Mouse (Mus musculus) limb, embryonic 14.5 days (tissue): ENCODE data around the gene Muc20. TPM values are rescaled to one million over a fixed set of nuclear protein-coding genes. Genes with fewer than 3 reads are reported as not detected.

ENCODE experiments used
- ATAC-seq: fragments of 200-750 bp; cut with Nextera tagmentation; 2 replicates; pipeline ENCODE4 v1.8.0; 2017; ENCODE audit warnings: low read depth, moderate number of reproducible peaks, moderate TSS enrichment; ENCODE audit not compliant: low FRiP score
- DNase-seq: peaks from one replicate; pipeline ENCODE4 v3.0.0-alpha.2; 2015; ENCODE audit warnings: low spot score
- H3K27ac ChIP-seq: fragments of 300-500 bp; sonication (generic); replicated peaks from 2 replicates; pipeline ENCODE4 v1.5.1; 2014; ENCODE audit warnings: low read depth, mild to moderate bottlenecking, low read length, moderate library complexity, mixed read lengths
- H3K27me3 ChIP-seq: fragments of 300-500 bp; sonication (generic); 2 replicates; pipeline ENCODE4 v1.6.1; 2014; ENCODE audit warnings: low read length, mixed read lengths; ENCODE audit not compliant: control insufficient read depth, insufficient read depth
- H3K36me3 ChIP-seq: fragments of 300-500 bp; sonication (generic); 2 replicates; pipeline ENCODE4 v1.6.1; 2014; ENCODE audit warnings: mild to moderate bottlenecking, low read length, moderate library complexity, mixed read lengths; ENCODE audit not compliant: control insufficient read depth, insufficient read depth
- H3K4me1 ChIP-seq: fragments of 300-500 bp; sonication (generic); 2 replicates; pipeline ENCODE4 v1.6.1; 2014; ENCODE audit warnings: antibody characterized with exemption, low read length, mixed read lengths; ENCODE audit not compliant: control insufficient read depth, insufficient read depth
- H3K4me2 ChIP-seq: fragments of 300-500 bp; sonication (generic); replicated peaks from 2 replicates; pipeline ENCODE4 v1.6.1; 2014; ENCODE audit warnings: low read depth, mild to moderate bottlenecking, low read length, moderate library complexity; ENCODE audit not compliant: severe bottlenecking
- H3K4me3 ChIP-seq: fragments of 300-500 bp; sonication (generic); replicated peaks from 2 replicates; pipeline ENCODE4 v1.5.1; 2014; ENCODE audit warnings: low read length
- H3K9ac ChIP-seq: fragments of 300-500 bp; sonication (generic); 2 replicates; pipeline ENCODE4 v1.6.1; 2014; ENCODE audit warnings: mild to moderate bottlenecking, low read depth, low read length, moderate library complexity; ENCODE audit not compliant: severe bottlenecking
- H3K9me3 ChIP-seq: fragments of 300-500 bp; sonication (generic); 2 replicates; pipeline ENCODE4 v1.6.1; 2016; ENCODE audit warnings: low read length; ENCODE audit not compliant: control insufficient read depth
- POLR2A ChIP-seq: fragments of 200-500 bp; IDR thresholded peaks from 2 replicates; pipeline ENCODE4 v1.8.0; 2012; ENCODE audit warnings: inconsistent platforms, mild to moderate bottlenecking, moderate library complexity, borderline replicate concordance; ENCODE audit not compliant: insufficient read depth, insufficient read length; ENCODE audit errors: extremely low read depth
- WGBS: fragments of 180-500 bp; shearing (Covaris S2); extraction: QIAGEN DNeasy Blood & Tissue Kit; methylation state at CpG from one replicate; pipeline ENCODE4 v1.1.7; 2014; 5-methylcytosine and 5-hydroxymethylcytosine counted together
- polyA plus RNA-seq, 2 experiments: library from polyadenylated mRNA; depleted of rRNA in 1 of 2; stranded (reverse) in 1 of 2; unstranded in 1 of 2; fragments of >200 nt; fragmentation: Nextera tagmentation in 1 of 2; extraction: Ambion mirVana in 1 of 2; gene quantifications; 2 replicates each; pipeline versions ENCODE4 v1.2.1 to v1.2.3; 2012 to 2014

Muc20 gene
- polyA plus RNA-seq, 2 experiments, result 0.11 to 0.12 TPM

- ATAC-seq (no peak), DNase-seq (no peak)
- TF ChIP-seq POLR2A, result no peak
- WGBS, result 80% methylated on average over 8 of the region's 8 CpGs
- Histone ChIP-seq H3K9ac (no peak overlapping the region), H3K27me3 (no peaks in the 10 kb centered on the region), H3K4me2 (no peak overlapping the region), H3K9me3 (no peaks in the 10 kb centered on the region), H3K4me3 (no peak overlapping the region), H3K27ac (no peak overlapping the region), H3K4me1 (no peaks in the 10 kb centered on the region), H3K36me3 (peaks cover 60% of the 10 kb centered on the region)
Observed at GRCm38 (mm10) chr16:32823487-32823886, 26.3 kb upstream of the Muc20 start.

- H3K27me3 ChIP-seq, result no peaks in the 10 kb centered on the region
- ATAC-seq, result no peak
- no peak overlapping the region for H3K4me3 ChIP-seq
- no peaks in the 10 kb centered on the region for H3K9me3 ChIP-seq
- H3K4me1 ChIP-seq, result no peaks in the 10 kb centered on the region
- H3K4me2 ChIP-seq, result no peak overlapping the region
- no peak overlapping the region for H3K9ac ChIP-seq
- no peak overlapping the region for H3K27ac ChIP-seq
- 80% methylated on average over 5 of the region's 5 CpGs for WGBS
- TF ChIP-seq POLR2A, result no peak
- DNase-seq, result no peak
- H3K36me3 ChIP-seq, result peaks cover 54% of the 10 kb centered on the region
Observed at GRCm38 (mm10) chr16:32822881-32823280, 25.6 kb upstream of the Muc20 start.

- Histone ChIP-seq H3K27me3 (no peaks in the 10 kb centered on the region), H3K4me3 (no peak overlapping the region), H3K4me1 (no peaks in the 10 kb centered on the region), H3K36me3 (peaks cover 51% of the 10 kb centered on the region), H3K9ac (no peak overlapping the region), H3K27ac (no peak overlapping the region), H3K4me2 (no peak overlapping the region), H3K9me3 (no peaks in the 10 kb centered on the region)
- ATAC-seq (no peak), DNase-seq (no peak)
- WGBS, result 80% methylated on average over 6 of the region's 6 CpGs
- no peak for TF ChIP-seq POLR2A
Observed at GRCm38 (mm10) chr16:32822450-32822827, 25.2 kb upstream of the Muc20 start.

- no peak overlapping the region for H3K27ac ChIP-seq
- no peak for DNase-seq
- no peak overlapping the region for H3K4me2 ChIP-seq
- no peaks in the 10 kb centered on the region for H3K9me3 ChIP-seq
- peaks cover 45% of the 10 kb centered on the region for H3K36me3 ChIP-seq
- no peaks in the 10 kb centered on the region for H3K27me3 ChIP-seq
- H3K9ac ChIP-seq, result no peak overlapping the region
- TF ChIP-seq POLR2A, result no peak
- H3K4me3 ChIP-seq, result no peak overlapping the region
- H3K4me1 ChIP-seq, result no peaks in the 10 kb centered on the region
- 65% methylated on average over 10 of the region's 10 CpGs for WGBS
- no peak for ATAC-seq
Observed at GRCm38 (mm10) chr16:32821772-32822449, 24.7 kb upstream of the Muc20 start.

- ATAC-seq (no peak), DNase-seq (no peak)
- no peak overlapping the region for H3K4me2 ChIP-seq
- no peak for TF ChIP-seq POLR2A
- peaks cover 15% of the 10 kb centered on the region; the same call in 1 of the 2 replicates for H3K36me3 ChIP-seq
- H3K27ac ChIP-seq, result no peak overlapping the region
- no peaks in the 10 kb centered on the region for H3K27me3 ChIP-seq
- peaks cover 10% of the 10 kb centered on the region for H3K4me1 ChIP-seq
- no peaks in the 10 kb centered on the region for H3K9me3 ChIP-seq
- whole genome bisulfite sequencing, result 83% methylated on average over 5 of the region's 5 CpGs
- no peak overlapping the region for H3K9ac ChIP-seq
- H3K4me3 ChIP-seq, result no peak overlapping the region
Observed at GRCm38 (mm10) chr16:32818441-32818840, 21.2 kb upstream of the Muc20 start.
